Mouse (Mus musculus): ENCODE data around the gene Gm20388. TPM values are rescaled to one million over a fixed set of nuclear protein-coding genes. Genes with fewer than 3 reads are reported as not detected.
"Not testable (repeated sequence)": the region's sequence is repeated elsewhere in the genome, so short reads cannot be mapped to it uniquely, and the experiment has no call there.

Gene Gm20388
- polyA plus RNA-seq, 1 experiment, result 49.7 TPM

GRCm38 (mm10) chr8:123514136-123514535, 3603.5 kb downstream of the Gm20388 start:
- Histone ChIP-seq H3K36me3 (ENCODE audit: control insufficient read depth, insufficient read depth, low read length) (no peaks in the 10 kb centered on the region), H3K4me3 (ENCODE audit: insufficient read depth, low read depth, low read length) (no peak overlapping the region), H3K27ac (ENCODE audit: insufficient read depth, low read depth, low read length) (no peak overlapping the region), H3K4me1 (ENCODE audit: control insufficient read depth, insufficient read depth, low read length) (peaks cover 3% of the 10 kb centered on the region; the same call in 1 of the 2 replicates), H3K27me3 (replicated peaks; ENCODE audit: control insufficient read depth, insufficient read depth, low read length) (peaks cover 3% of the 10 kb centered on the region; the same call in 1 of the 2 replicates)
- TF ChIP-seq POLR2A (IDR thresholded peaks at IDR 0.05; ENCODE audit: low read depth, low read length), result no peak
- no peak for TF ChIP-seq CTCF (conservative IDR thresholded peaks at IDR 0.05; ENCODE audit: insufficient read depth, insufficient read length, low read depth, low read length)
- DNase-seq, result no peak
- WGBS, result 9% methylated on average over 9 of the region's 9 CpGs

GRCm38 (mm10) chr8:123514781-123515539, 3604.3 kb downstream of the Gm20388 start, which contains the start of gene Dbndd1:
Gene Dbndd1 (minus strand): TSS chr8:123515463.
- WGBS, result 1% methylated on average over 63 of the region's 63 CpGs
- TF ChIP-seq CTCF (conservative IDR thresholded peaks at IDR 0.05; ENCODE audit: insufficient read depth, insufficient read length, low read depth, low read length) (no peak), POLR2A (IDR thresholded peaks at IDR 0.05; ENCODE audit: low read depth, low read length) (no peak)
- no peak within 1 kb of the TSS for H3K27ac ChIP-seq (ENCODE audit: insufficient read depth, low read depth, low read length)
- no peaks in the 10 kb centered on the region for H3K36me3 ChIP-seq (ENCODE audit: control insufficient read depth, insufficient read depth, low read length)
- H3K4me1 ChIP-seq (ENCODE audit: control insufficient read depth, insufficient read depth, low read length), result peaks cover 9% of the 10 kb centered on the region; the same call in 1 of the 2 replicates
- peaks cover 3% of the 10 kb centered on the region; the same call in 1 of the 2 replicates for H3K27me3 ChIP-seq (replicated peaks; ENCODE audit: control insufficient read depth, insufficient read depth, low read length)
- peak within 1 kb of the TSS; percentile 26 for H3K4me3 ChIP-seq (ENCODE audit: insufficient read depth, low read depth, low read length)
- DNase-seq, result no peak

GRCm38 (mm10) chr8:123515540-123515897, 3604.9 kb downstream of the Gm20388 start:
- WGBS, result 6% methylated on average over 9 of the region's 11 CpGs
- Histone ChIP-seq H3K4me1 (ENCODE audit: control insufficient read depth, insufficient read depth, low read length) (peaks cover 9% of the 10 kb centered on the region; the same call in 1 of the 2 replicates), H3K27ac (ENCODE audit: insufficient read depth, low read depth, low read length) (no peak overlapping the region), H3K36me3 (ENCODE audit: control insufficient read depth, insufficient read depth, low read length) (no peaks in the 10 kb centered on the region), H3K4me3 (ENCODE audit: insufficient read depth, low read depth, low read length) (no peak overlapping the region), H3K27me3 (replicated peaks; ENCODE audit: control insufficient read depth, insufficient read depth, low read length) (peaks cover 3% of the 10 kb centered on the region; the same call in 1 of the 2 replicates)
- TF ChIP-seq CTCF (conservative IDR thresholded peaks at IDR 0.05; ENCODE audit: insufficient read depth, insufficient read length, low read depth, low read length), result no peak
- no peak for DNase-seq

- no peaks in the 10 kb centered on the region for H3K36me3 ChIP-seq (ENCODE audit: control insufficient read depth, insufficient read depth, low read length)
- 50% methylated on average over 2 of the region's 2 CpGs for WGBS
- no peak overlapping the region for H3K27ac ChIP-seq (ENCODE audit: insufficient read depth, low read depth, low read length)
- H3K4me3 ChIP-seq (ENCODE audit: insufficient read depth, low read depth, low read length), result no peak overlapping the region
- peaks cover 9% of the 10 kb centered on the region; the same call in 1 of the 2 replicates for H3K4me1 ChIP-seq (ENCODE audit: control insufficient read depth, insufficient read depth, low read length)
- no peak for DNase-seq
- TF ChIP-seq POLR2A (IDR thresholded peaks at IDR 0.05; ENCODE audit: low read depth, low read length), result no peak
- TF ChIP-seq CTCF (conservative IDR thresholded peaks at IDR 0.05; ENCODE audit: insufficient read depth, insufficient read length, low read depth, low read length), result no peak
- peaks cover 3% of the 10 kb centered on the region; the same call in 1 of the 2 replicates for H3K27me3 ChIP-seq (replicated peaks; ENCODE audit: control insufficient read depth, insufficient read depth, low read length)
Measured at GRCm38 (mm10) chr8:123516596-123516995, 3606.0 kb downstream of the Gm20388 start.

GRCm38 (mm10) chr8:123518172-123518571, 3607.5 kb downstream of the Gm20388 start:
- no peaks in the 10 kb centered on the region for H3K36me3 ChIP-seq (ENCODE audit: control insufficient read depth, insufficient read depth, low read length)
- H3K4me1 ChIP-seq (ENCODE audit: control insufficient read depth, insufficient read depth, low read length), result peaks cover 9% of the 10 kb centered on the region; the same call in 1 of the 2 replicates
- TF ChIP-seq CTCF (conservative IDR thresholded peaks at IDR 0.05; ENCODE audit: insufficient read depth, insufficient read length, low read depth, low read length) (no peak), POLR2A (IDR thresholded peaks at IDR 0.05; ENCODE audit: low read depth, low read length) (no peak)
- no peak for DNase-seq
- H3K27me3 ChIP-seq (replicated peaks; ENCODE audit: control insufficient read depth, insufficient read depth, low read length), result peaks cover 3% of the 10 kb centered on the region; the same call in 1 of the 2 replicates
- 0 out of 2 replicates have a peak overlapping the region, but pooled peaks have one; percentile 4 for H3K4me3 ChIP-seq (ENCODE audit: insufficient read depth, low read depth, low read length)
- no peak overlapping the region for H3K27ac ChIP-seq (ENCODE audit: insufficient read depth, low read depth, low read length)
- WGBS, result 36% methylated on average over 10 of the region's 10 CpGs

GRCm38 (mm10) chr8:123518667-123519066, 3608.0 kb downstream of the Gm20388 start, which contains the start of gene Gas8:
Gene Gas8 (plus strand): TSS chr8:123518834.
- H3K4me1 ChIP-seq (ENCODE audit: control insufficient read depth, insufficient read depth, low read length), result peaks cover 9% of the 10 kb centered on the region; the same call in 1 of the 2 replicates
- peak within 1 kb of the TSS; percentile 53 for H3K4me3 ChIP-seq (ENCODE audit: insufficient read depth, low read depth, low read length)
- TF ChIP-seq CTCF (conservative IDR thresholded peaks at IDR 0.05; ENCODE audit: insufficient read depth, insufficient read length, low read depth, low read length) (peak; percentile 41; the same call in 1 of the 2 replicates), POLR2A (IDR thresholded peaks at IDR 0.05; ENCODE audit: low read depth, low read length) (no peak)
- under 1% methylated on average over 20 of the region's 20 CpGs for WGBS
- peaks cover 3% of the 10 kb centered on the region; the same call in 1 of the 2 replicates for H3K27me3 ChIP-seq (replicated peaks; ENCODE audit: control insufficient read depth, insufficient read depth, low read length)
- no peaks in the 10 kb centered on the region for H3K36me3 ChIP-seq (ENCODE audit: control insufficient read depth, insufficient read depth, low read length)
- H3K27ac ChIP-seq (ENCODE audit: insufficient read depth, low read depth, low read length), result no peak within 1 kb of the TSS
- peak; percentile 96 for DNase-seq

- H3K36me3 ChIP-seq (ENCODE audit: control insufficient read depth, insufficient read depth, low read length); H3K4me3 ChIP-seq (ENCODE audit: insufficient read depth, low read depth, low read length); H3K4me1 ChIP-seq (ENCODE audit: control insufficient read depth, insufficient read depth, low read length); DNase-seq; H3K27ac ChIP-seq (ENCODE audit: insufficient read depth, low read depth, low read length); H3K27me3 ChIP-seq (replicated peaks; ENCODE audit: control insufficient read depth, insufficient read depth, low read length): not testable (repeated sequence)
- WGBS, result 80% methylated on average over 1 of the region's 1 CpGs
Measured at GRCm38 (mm10) chr8:123520048-123520447, 3609.4 kb downstream of the Gm20388 start.

All from kidney, adult 2 months (tissue).